Mouse (Mus musculus) neural tube, embryonic 14.5 days (tissue): ENCODE measurements around the gene Gm28635. TPM values are rescaled to one million over a fixed set of nuclear protein-coding genes. Genes with fewer than 3 reads are reported as not detected.
A peak's percentile ranks its signal among the peaks of the same experiment; 100 is the strongest.

Experiments
- ATAC-seq: fragments of 200-750 bp; cut with Nextera tagmentation; 2 replicates; pipeline ENCODE4 v1.8.0; 2017; ENCODE audit warnings: low read depth, mild to moderate bottlenecking, moderate TSS enrichment, moderate library complexity
- H3K27ac ChIP-seq: fragments of 300-500 bp; sonication (generic); 2 replicates; pipeline ENCODE4 v1.5.1; 2014; ENCODE audit warnings: low read depth, mild to moderate bottlenecking, control low read depth, low read length, moderate library complexity, mixed read lengths
- H3K27me3 ChIP-seq: fragments of 300-500 bp; sonication (generic); 2 replicates; pipeline ENCODE4 v1.6.1; 2014; ENCODE audit warnings: low read length; ENCODE audit not compliant: control insufficient read depth, insufficient read depth
- H3K36me3 ChIP-seq: fragments of 300-500 bp; sonication (generic); 2 replicates; pipeline ENCODE4 v1.6.1; 2014; ENCODE audit warnings: low read length, mixed read lengths; ENCODE audit not compliant: control insufficient read depth, insufficient read depth
- H3K4me1 ChIP-seq: fragments of 300-500 bp; sonication (generic); 2 replicates; pipeline ENCODE4 v1.6.1; 2014; ENCODE audit warnings: low read length; ENCODE audit not compliant: control insufficient read depth, insufficient read depth
- H3K4me2 ChIP-seq: fragments of 300-500 bp; sonication (generic); 2 replicates; pipeline ENCODE4 v1.6.1; 2014; ENCODE audit warnings: mild to moderate bottlenecking, low read depth, low read length, control low read depth
- H3K4me3 ChIP-seq: fragments of 300-500 bp; sonication (generic); 2 replicates; pipeline ENCODE4 v1.5.1; 2014; ENCODE audit warnings: low read depth, low read length, control low read depth, mixed read lengths
- H3K9ac ChIP-seq: fragments of 300-500 bp; sonication (generic); replicated peaks from 2 replicates; pipeline ENCODE4 v1.6.1; 2014; ENCODE audit warnings: low read depth, mild to moderate bottlenecking, control low read depth, low read length, mixed read lengths
- H3K9me3 ChIP-seq: fragments of 300-500 bp; sonication (generic); 2 replicates; pipeline ENCODE4 v1.6.1; 2016; ENCODE audit warnings: low read length; ENCODE audit not compliant: control insufficient read depth
- WGBS: fragments of 180-500 bp; shearing (Covaris S2); extraction: QIAGEN DNeasy Blood & Tissue Kit; methylation state at CpG from one replicate; pipeline ENCODE4 v1.1.7; 2014; 5-methylcytosine and 5-hydroxymethylcytosine counted together
- polyA plus RNA-seq: library from polyadenylated mRNA; unstranded; fragments of >200 nt; fragmentation: Nextera tagmentation; extraction: Ambion mirVana; gene quantifications from 2 replicates; pipeline ENCODE4 v1.2.1, GENCODE M21; 2014

The Gm28635 gene
- polyA plus RNA-seq, 1 experiment from 2014 or later = 0.13 TPM

DNA sequence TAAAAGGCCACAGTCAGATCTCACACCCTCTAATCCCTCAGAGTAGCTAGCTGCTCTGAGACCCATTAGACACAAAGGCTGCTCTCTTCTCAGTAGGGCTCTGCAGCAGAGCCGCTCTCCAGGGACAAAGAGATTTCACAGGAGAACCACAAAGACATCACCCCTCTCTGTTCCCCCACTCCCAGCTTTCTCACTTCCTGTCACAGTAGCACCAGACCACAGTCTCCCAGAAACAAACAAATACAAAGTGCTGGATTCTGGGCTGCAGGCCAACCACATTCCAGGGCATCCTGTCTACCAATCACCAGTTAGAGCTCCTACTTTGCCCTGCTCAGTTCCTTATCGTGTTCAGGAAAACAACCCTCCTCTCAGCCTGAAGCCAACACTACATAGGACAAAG, 42.2 kb downstream of the Gm28635 start:
- Histone ChIP-seq H3K9me3 (no peaks in the 10 kb centered on the region), H3K27ac (peak overlapping the region; percentile 88), H3K4me2 (peak overlapping the region; percentile 8; the same call in 1 of the 2 replicates), H3K4me3 (no peak overlapping the region), H3K9ac (no peak overlapping the region), H3K27me3 (no peaks in the 10 kb centered on the region), H3K4me1 (peaks cover 36% of the 10 kb centered on the region; the same call in 1 of the 2 replicates), H3K36me3 (no peaks in the 10 kb centered on the region; the same call in 1 of the 2 replicates)
- ATAC-seq = peak; percentile 91
- WGBS = 6% methylated on average over 2 of the region's 2 CpGs

DNA sequence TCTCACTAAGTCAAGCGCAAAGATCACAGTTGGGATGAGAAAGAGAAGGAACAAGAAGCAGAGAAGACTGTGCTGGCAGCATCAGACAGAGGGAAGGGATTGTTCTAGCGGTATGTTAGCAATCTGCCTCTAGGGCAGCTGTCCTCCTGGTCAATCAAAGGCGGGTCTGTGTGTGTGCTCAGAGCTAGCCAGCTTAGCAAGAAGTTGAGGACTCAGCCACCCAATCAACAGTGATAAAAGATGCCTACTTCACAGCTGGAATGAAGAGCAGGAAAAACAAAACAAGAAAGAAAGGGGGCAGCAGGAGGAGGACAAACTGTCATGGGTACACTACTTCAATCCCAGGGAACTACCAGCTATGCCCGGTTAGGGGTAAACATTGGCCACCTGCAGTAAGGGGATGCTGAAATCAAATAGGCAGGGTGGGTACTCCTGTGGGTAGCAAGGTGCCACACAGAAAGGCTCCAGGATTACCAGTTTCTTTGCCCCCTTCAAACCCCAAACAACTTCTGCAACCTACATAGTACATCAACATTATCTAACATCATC, 42.8 kb downstream of the Gm28635 start:
- ATAC-seq = peak; percentile 33; the same call in 1 of the 2 replicates
- H3K4me1 ChIP-seq = peaks cover 36% of the 10 kb centered on the region; the same call in 1 of the 2 replicates

DNA sequence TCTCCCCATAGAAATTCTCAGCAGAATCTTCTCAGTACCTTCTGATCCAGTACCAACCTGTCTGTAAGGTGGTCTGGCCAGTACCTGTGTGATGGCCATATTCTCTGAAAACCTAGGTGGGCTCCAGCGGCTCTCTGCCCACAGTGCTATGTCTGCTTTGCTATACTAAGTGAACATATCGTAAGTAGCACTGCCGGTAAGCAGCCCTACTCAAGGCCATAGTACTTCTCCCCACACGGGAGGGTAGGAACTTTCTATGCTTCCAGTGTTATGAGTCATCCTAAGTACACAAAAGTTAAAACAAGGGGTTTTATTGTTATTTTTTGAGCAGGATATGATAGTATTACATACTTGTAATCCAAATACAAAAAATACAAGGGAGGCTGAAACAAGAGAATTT, 43.8 kb downstream of the Gm28635 start:
- Histone ChIP-seq H3K4me1 (peaks cover 36% of the 10 kb centered on the region; the same call in 1 of the 2 replicates), H3K4me3 (no peak overlapping the region), H3K27me3 (no peaks in the 10 kb centered on the region), H3K27ac (no peak overlapping the region), H3K36me3 (no peaks in the 10 kb centered on the region), H3K4me2 (no peak overlapping the region), H3K9me3 (no peaks in the 10 kb centered on the region), H3K9ac (no peak overlapping the region)
- WGBS = 81% methylated on average over 4 of the region's 4 CpGs
- ATAC-seq = no peak

More for the DNA sequence above, 42.8 kb downstream of the Gm28635 start:
- no peak overlapping the region for H3K9ac ChIP-seq
- peak overlapping the region; percentile 26; the same call in 1 of the 2 replicates for H3K4me2 ChIP-seq
- no peaks in the 10 kb centered on the region for H3K9me3 ChIP-seq
- no peaks in the 10 kb centered on the region for H3K27me3 ChIP-seq
- H3K36me3 ChIP-seq = no peaks in the 10 kb centered on the region; the same call in 1 of the 2 replicates
- WGBS = 30% methylated on average over 4 of the region's 4 CpGs
- H3K4me3 ChIP-seq = no peak overlapping the region
- peak overlapping the region; percentile 88 for H3K27ac ChIP-seq

DNA sequence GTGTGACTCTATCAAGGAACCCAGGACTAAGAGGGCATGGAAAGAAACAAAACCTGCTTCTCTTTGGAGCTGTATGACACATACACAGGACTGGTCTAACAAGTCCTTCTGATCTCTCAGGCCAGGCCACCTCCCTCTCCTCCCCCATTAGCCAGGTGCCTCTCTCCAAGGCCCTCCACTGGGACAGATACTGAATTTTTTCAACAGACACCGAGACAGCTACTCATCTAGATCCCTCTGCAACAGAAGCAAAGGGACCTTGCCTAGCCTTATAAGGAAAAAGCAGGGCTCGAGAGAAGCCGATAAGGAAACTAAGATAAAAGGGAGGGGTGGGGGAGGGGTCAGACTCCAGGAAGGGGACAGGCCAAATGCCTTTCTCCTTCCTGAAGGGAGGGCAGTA, 44.8 kb downstream of the Gm28635 start:
- Histone ChIP-seq H3K4me2 (no peak overlapping the region), H3K9ac (no peak overlapping the region), H3K9me3 (no peaks in the 10 kb centered on the region), H3K27me3 (no peaks in the 10 kb centered on the region), H3K27ac (no peak overlapping the region), H3K4me3 (no peak overlapping the region), H3K36me3 (no peaks in the 10 kb centered on the region), H3K4me1 (peaks cover 26% of the 10 kb centered on the region; the same call in 1 of the 2 replicates)
- 17% methylated on average over 3 of the region's 3 CpGs for WGBS
- no peak for ATAC-seq

DNA sequence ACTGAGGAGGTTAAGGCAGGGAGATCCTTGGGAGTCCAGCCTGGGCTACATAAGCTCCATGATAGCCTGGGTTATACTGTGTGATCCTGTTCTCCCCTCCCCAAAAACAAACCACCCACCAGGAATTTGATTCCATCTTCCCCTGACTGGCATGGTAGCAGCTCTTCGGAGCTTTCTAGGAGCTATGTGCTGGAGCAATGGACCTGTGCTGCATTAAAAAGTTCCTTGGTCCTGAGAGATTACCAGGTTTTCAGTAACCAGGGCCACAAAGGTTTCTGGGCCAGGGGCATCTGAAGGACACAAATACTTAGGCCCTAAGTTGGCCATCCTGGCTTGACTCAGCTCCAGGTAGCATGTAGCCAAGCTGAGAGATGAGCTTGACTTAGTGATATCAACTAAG, 45.8 kb downstream of the Gm28635 start:
- H3K9ac ChIP-seq = no peak overlapping the region
- H3K36me3 ChIP-seq = no peaks in the 10 kb centered on the region
- H3K9me3 ChIP-seq = no peaks in the 10 kb centered on the region
- H3K4me3 ChIP-seq = no peak overlapping the region
- peaks cover 22% of the 10 kb centered on the region; the same call in 1 of the 2 replicates for H3K4me1 ChIP-seq
- ATAC-seq = no peak
- 100% methylated on average over 1 of the region's 1 CpGs for WGBS
- no peak overlapping the region for H3K27ac ChIP-seq
- no peaks in the 10 kb centered on the region for H3K27me3 ChIP-seq
- no peak overlapping the region for H3K4me2 ChIP-seq

DNA sequence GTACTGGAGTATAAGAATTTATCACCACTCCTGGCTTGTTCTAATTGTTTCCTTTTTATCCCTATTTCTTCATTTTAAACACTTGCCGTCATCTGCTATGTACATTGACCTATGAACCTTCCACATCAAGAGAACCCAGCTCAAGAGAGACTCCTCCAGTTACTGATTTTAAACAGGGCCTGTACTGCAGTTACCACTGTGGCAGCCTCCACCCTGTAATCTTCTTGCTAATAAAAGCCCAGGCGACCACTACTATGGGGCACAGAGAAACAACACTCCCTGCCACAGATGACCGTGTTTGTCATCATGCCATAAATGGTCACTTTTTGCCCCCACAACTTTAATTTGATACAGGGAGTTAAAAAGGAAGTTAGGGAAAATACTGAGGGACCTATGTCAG, 50.8 kb downstream of the Gm28635 start:
- Histone ChIP-seq H3K9me3 (no peaks in the 10 kb centered on the region), H3K4me2 (no peak overlapping the region), H3K4me1 (no peaks in the 10 kb centered on the region), H3K9ac (no peak overlapping the region), H3K36me3 (0 out of 2 replicates have a peak, but pooled peaks cover 4% of the 10 kb centered on the region), H3K27me3 (no peaks in the 10 kb centered on the region), H3K4me3 (no peak overlapping the region), H3K27ac (no peak overlapping the region)
- 45% methylated on average over 3 of the region's 3 CpGs for WGBS
- ATAC-seq = no peak

DNA sequence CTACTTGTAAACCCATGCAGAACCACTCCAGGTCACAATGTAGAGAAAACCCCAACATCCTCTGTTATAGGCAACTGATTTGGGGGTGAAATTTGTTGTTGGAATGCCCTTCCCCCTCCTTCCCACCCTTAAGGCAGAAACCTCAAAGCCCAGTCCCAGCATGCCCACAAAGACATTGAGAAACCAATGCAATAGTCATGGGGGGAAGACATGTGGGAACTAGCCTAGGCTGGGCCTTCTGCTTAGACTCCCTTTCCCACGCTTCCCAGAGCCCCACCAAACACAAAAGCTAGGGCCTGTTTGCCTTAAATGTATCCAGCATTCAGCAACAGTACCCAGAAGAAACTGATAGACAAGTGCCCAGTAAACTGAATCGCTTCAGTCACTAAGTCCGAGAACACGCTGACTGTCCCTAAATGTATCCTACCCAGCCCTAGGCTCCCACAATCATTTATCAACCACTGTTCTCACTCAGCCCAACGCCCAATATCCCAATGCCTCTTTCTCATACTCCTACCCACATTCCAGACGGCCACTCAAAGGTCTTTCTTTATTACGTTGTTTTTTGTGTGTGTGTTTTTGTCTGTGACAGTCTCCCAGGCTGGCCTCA, 51.4 kb downstream of the Gm28635 start:
- H3K27ac ChIP-seq = no peak overlapping the region
- no peaks in the 10 kb centered on the region for H3K4me1 ChIP-seq
- H3K27me3 ChIP-seq = no peaks in the 10 kb centered on the region
- H3K36me3 ChIP-seq = 0 out of 2 replicates have a peak, but pooled peaks cover 4% of the 10 kb centered on the region
- H3K9me3 ChIP-seq = no peaks in the 10 kb centered on the region
- 62% methylated on average over 7 of the region's 7 CpGs for WGBS
- no peak overlapping the region for H3K4me3 ChIP-seq
- ATAC-seq = no peak
- no peak overlapping the region for H3K9ac ChIP-seq
- H3K4me2 ChIP-seq = no peak overlapping the region

DNA sequence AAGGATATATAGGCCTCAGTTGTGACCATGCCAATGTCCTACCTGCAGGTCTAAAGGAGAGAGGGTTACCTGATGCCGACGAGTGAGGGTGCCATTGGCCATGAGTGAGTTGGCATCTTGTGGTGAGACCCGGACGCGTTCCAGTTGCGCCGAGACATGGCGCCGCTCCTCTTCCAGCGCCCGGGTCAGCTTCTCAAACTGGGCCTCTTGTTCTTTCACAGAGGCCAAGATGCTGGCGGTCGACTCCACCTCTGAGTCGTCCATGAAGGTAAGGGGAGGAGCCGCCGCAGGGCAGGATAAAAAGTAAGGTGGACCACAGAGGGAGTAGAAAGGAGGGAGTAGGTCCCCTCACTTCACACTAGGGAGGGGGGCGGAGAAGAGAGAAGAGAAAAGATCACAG, 53.6 kb downstream of the Gm28635 start:
- Histone ChIP-seq H3K4me2 (no peak overlapping the region), H3K9me3 (no peaks in the 10 kb centered on the region), H3K27ac (no peak overlapping the region), H3K36me3 (peaks cover 25% of the 10 kb centered on the region), H3K4me3 (no peak overlapping the region), H3K9ac (no peak overlapping the region), H3K27me3 (no peaks in the 10 kb centered on the region), H3K4me1 (no peaks in the 10 kb centered on the region)
- 96% methylated on average over 17 of the region's 17 CpGs for WGBS
- no peak for ATAC-seq

DNA sequence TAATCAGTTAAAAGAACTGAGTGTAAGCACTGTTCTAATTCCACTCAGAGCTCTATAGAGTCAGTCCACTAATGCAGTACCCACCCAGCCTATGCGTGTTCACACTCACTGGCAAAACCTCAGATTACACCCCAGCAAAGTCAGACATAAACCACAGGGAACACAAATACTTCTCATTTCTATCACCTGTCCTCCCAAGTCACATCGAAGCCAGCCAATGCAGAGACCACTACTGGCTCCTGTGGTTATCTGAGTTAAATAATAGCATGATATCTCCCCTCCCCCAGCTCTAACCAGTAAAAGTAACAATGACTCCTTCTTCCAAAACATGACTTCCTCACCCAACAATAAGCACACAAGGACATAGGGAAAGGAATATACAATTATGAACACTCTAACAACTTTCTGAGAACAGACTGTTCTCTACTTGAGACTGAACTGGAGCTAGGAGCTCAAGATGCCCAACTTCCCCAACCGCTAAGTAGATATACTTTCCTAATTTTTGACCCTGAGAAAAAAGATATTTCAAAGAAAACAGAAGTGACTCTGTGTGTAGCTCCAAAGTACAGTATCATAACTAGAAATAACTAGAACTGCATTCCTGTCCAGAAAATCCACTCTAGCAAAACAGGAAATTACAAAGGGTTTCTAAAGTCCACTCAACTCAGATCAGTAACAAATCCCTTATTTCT, 54.3 kb downstream of the Gm28635 start:
- no peak for ATAC-seq
- no peaks in the 10 kb centered on the region for H3K27me3 ChIP-seq
- no peak overlapping the region for H3K9ac ChIP-seq
- H3K27ac ChIP-seq = no peak overlapping the region
- H3K36me3 ChIP-seq = peaks cover 29% of the 10 kb centered on the region
- no peaks in the 10 kb centered on the region for H3K9me3 ChIP-seq
- H3K4me2 ChIP-seq = no peak overlapping the region
- H3K4me1 ChIP-seq = no peaks in the 10 kb centered on the region
- 95% methylated on average over 3 of the region's 3 CpGs for WGBS
- H3K4me3 ChIP-seq = no peak overlapping the region
